Mouse (Mus musculus): Measurements from ENCODE around the gene Washc2.
"Not testable (repeated sequence)": the region's sequence is repeated elsewhere in the genome, so short reads cannot be mapped to it uniquely, and the experiment has no call there.

The Washc2 gene

DNA sequence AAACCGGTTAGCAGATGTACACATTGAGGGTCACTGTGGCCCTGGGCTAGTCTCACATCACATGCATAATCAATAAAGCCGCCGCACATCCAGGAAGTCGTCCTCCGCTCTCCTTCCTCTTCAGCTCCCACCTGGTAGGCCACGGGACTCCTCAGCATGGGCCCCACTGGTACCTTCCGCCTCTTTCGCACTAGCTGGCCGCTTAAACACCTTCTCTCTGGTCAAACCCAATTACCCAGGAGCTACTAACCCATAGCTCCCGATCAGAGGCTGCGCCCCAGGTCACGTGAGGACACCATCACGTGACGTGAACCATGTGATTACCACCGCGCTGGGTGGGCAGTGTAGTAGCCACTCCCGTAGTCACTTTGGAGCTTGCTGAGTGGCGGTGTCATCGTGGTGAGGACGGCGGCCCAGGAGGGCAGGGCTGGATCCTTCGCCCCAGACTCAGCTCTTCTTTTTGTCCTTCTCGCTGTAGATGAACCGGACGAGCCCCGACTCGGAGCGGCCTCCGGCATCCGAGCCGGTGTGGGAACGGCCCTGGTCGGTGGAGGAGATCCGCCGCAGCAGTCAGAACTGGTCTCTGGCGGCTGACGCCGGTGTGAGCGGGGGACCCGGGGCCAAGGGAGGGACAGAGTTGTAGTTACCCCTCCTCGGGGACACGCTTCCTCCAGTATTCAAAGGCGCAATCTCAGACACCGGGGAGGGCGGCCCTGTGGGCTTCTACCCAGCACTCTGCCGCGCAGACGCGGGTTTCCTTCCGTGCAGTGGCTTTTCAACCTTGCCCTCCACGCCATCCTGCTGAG is at the start of gene Washc2:
Washc2 (plus strand) TSS at position 310 of the 806 bp plus-strand sequence.
- peak; percentile 98 for DNase-seq

DNA sequence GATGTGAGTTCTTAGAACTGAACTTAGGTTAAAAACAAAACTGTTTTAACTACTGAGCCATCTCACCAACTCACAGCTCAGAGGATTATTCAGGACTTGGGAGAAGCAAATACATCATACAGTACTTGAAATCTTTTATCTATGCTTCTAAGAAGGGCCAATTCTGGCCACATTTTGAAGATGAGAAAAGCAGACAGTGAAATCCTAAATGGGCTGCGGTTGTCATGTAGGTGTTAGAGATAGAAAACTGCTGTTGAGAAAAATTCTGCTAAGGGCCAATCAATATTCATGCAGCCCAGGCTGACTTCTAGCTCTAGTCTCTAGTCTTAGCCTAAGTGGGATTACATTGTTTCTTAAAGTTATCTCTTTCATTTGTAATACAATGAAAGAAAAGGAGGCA is 41.5 kb upstream of the Washc2 start:
- no peak for DNase-seq

DNA sequence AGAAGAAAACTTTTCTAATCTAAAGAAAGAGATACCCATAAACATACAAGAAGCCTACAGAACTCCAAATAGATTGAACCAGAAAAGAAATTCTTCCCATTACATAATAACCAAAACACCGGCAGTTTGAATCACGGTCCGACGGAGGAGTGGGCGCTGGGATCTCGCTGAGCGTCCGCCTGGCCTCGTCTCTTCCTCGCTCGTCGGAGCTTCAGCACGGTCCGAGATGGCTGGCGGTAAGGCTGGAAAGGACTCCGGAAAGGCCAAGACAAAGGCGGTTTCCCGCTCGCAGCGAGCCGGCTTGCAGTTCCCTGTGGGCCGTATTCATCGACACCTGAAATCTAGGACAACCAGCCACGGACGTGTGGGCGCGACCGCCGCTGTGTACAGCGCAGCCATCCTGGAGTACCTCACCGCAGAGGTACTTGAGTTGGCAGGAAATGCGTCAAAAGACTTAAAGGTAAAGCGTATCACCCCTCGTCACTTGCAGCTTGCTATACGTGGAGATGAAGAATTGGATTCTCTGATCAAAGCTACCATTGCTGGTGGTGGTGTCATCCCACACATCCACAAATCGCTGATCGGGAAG is 34.2 kb upstream of the Washc2 start:
- DNase-seq, result not testable (repeated sequence)

DNA sequence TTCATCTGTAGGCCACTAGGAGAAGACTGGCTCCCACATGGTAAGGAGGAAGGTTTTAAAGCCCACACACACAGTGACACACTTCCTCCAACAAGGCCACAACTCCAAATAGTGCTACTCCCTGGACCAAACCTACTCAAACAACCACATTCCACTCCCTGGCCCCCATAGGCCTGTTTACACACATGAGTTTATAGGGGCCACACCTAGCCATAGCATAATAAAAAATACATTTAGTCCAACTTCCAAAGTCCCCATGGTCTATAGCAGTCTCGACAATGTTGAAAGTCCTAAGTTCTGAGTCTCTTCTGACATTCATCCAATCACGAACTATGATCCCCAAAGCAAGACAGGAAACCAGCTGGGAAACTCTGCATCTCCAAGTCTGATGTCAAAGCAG is 29.5 kb upstream of the Washc2 start:
- no peak for DNase-seq

DNA sequence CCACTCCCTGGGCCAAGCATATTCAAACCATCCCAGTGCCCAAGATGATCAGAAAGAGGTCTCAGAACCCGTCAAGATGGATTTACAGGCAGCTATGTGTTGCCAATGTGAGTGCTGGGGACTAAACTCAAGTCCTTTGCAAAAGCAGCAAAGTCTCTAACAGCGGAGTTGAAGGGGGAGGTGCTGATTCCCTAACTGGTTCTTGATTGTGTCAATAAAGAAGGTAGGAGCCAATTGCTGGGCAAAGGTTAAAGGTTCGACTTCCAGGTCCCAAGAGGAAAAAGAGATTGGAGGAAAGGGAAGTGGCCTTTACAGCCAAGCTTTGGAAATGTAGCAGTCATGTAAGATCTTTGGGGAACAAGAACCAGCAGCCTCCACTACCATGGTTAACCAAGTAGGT is 27.1 kb upstream of the Washc2 start:
- no peak for DNase-seq

DNA sequence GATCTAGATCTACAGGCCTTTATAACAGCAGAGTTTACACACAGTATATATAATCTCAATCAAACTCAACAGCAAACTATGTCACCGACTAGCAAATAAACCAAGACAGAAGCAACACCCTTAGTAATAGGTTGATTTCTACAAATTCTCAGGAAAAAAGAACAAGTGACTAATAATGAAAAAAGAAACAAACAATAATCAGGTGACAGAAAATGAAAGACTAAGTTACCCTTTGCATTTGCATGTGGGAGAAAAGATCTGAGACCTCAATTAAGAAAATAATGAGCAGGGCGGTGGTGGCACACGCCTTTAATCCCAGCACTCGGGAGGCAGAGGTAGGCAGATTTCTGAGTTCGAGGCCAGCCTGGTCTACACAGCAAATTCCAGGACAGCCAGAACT is 24.3 kb upstream of the Washc2 start:
- no peak for DNase-seq

DNA sequence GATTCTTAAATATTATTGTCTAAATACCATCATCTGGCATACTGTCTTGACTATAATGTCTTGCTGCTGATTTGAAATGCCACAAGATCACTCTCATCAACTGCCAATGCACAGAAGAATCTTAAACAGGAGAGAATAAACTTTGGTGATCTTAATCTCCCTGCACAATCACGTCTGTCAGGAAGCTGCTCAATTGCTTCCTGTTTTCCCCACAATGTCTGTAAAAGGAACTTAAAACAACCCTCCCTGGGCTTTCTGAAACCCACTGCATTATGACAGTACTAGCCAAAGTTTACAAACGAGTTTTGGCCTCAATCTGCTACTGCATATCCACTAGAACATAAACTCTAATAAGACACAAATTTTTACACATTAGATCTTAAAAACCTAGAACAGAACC is 21.4 kb upstream of the Washc2 start:
- DNase-seq, result no peak

DNA sequence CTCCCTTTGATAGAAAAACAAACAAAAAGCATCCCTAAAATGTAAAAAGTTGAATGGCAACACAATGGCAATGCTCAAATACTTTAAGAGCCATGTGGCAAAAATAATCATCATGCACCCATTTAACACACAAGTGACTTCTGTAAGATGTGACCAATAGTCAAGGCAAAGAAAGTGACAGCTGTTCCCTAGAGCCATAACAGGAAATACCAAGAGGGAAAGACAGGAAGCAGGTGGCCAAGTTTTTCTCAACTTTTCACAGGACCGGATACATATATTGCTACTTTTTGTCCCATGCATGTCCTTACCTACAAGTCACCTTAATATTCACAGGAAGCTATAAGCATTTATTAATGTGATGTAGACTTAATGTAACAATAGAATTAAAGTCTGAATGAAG is 18.4 kb upstream of the Washc2 start:
- DNase-seq, result no peak

DNA sequence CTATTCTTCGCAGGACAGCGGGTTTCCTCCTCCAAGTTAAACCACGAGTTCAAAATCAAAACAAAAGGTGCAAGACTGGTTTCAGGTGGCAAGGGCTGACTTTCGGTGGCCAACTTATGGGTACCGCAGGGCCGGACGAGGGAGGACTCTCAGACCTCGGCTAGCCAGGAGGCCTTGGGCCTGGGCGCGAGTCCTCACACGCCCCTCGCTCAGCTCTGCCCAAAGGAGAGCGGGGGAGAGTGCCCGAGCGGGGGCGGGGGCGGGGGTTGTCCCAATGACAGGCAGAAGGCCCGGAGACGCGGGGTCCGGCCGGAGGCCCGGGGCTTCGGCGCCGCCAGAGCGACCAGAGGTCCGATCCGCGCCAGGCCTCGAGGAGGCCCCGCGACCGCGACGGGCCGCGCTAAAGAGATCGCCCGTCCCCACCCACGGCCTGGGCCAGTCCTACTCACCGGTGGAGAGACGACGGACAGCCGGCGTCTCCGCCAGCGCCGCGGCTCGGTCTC is 15.0 kb upstream of the Washc2 start:
- DNase-seq, result no peak

DNA sequence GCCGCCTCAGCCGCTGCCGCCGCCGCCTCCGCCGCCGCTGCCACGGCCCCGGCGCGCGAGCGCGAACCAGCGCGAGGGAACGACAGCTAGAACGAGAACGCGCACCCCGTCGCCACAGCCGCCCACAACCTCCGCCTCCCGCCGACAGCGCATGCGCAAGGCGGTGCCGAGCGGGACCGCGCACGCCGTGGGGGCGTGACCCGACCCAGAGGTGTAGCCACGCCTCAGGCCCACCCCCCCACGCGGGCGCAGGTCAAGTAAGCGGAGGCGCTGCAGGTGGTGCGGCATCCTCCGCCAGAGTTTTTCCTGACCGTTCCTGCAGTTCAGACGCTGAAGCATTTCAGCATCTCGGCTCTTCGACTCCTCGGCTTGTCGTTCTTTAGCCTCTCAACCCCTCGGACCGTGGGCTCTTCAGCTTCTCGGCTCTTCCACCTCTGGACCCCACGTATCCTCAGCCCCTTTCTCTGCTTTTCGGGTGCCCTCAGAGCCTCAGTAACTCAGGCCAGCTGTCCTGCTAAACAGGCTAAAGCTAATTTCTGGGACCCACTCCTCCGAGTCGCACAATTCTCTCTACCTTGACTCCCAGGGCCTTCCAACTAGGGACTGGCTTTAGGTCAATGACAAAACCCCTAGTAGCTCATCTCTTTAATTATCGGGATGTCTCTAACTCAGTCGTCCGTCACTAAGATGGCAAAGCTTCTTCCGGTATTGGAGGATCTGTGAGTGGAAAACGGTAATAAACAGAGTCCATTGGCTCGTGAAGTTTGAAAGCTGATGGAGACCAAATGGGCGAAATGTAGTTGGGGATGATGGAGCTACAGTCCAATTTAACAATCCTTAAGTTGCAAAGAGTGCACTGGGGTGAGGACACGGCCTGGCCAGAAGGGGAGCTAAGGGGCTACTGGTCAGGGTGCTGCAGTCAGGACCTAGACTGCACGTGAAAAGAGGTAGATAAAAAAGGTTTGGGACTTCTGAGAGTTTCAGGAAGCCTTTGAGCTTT is 14.1 kb upstream of the Washc2 start, which contains the start of gene Tmcc1:
Tmcc1 (minus strand) TSS at position 93 of the 1,000 bp plus-strand sequence.
- DNase-seq, result peak; percentile 97

DNA sequence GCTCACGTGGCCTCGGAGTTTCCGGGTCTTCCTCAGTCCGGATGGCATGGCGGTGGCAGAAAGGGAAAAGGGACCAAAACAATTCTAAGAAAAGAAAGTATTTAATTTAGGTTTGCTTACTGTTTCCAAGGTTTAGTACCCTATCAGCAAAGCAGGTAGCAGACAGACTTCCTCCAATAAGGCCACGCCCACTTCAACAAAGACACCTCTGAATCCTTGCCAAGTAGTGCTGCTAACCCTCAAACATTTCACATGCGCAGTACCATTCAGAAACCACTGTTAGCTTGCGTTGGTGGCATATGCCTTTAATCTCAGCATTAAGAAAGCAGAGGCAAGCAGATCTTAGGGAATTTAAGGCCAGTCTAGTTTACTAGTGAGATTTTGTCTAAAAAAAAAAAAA is 12.0 kb upstream of the Washc2 start:
- DNase-seq, result no peak

DNA sequence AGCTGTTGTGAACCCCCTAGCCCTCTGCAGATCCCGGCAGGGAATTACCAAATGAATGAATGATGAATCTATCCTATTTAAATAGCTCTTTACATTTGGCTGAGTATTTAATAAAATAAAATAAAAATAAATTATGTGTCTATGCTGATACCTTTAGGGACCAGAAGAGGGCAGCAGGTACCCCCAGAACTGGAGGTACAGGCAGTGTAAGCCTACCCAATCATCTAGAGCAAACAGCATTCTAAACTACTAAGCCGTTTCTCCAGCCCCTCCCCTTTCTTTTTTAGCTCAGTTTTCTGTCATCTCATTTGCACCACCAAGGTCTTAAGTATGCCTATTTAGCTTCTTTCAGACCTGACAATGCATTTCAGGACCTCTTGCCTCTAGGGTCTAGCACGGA is 9.7 kb upstream of the Washc2 start:
- peak; percentile 66 for DNase-seq

DNA sequence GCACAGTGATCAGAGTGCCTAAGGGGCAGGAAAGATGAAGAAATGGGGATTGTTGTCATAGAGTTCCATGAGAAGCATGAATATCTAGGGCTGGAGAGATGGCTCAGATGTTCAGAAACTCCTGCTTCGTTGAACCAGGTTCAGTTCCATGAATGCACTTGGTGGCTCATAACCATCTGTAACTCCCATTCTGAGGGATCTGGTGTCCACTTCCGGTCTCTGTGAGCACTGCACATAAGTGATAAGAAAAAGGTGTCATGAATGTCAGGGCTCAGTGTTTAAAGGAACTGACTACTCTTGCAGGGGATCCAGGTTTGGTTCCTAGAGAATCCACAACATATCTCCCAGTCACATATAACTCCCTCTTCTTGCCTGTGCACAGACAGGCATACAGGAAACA is 8.2 kb upstream of the Washc2 start:
- no peak for DNase-seq

DNA sequence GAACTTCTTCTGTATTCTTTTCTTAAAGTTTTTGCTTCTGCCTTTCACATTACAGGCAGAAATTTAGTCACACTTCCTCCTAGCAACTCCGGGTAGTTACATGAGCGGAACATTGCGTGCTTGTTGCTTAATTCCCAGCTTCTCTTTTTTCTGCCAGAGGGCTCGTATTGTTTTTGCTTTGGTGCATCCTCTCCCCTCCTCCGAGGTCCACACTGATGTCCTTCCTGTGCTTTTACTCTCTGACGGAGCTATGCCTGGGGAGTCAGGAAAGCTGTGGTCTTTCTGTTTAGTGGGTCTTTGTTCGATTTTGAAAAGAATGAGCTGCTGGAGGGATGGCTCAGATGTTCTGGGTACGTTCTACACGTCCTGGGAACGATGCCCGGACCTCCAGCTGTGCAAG is 19.9 kb downstream of the Washc2 start:
- no peak for DNase-seq

DNA sequence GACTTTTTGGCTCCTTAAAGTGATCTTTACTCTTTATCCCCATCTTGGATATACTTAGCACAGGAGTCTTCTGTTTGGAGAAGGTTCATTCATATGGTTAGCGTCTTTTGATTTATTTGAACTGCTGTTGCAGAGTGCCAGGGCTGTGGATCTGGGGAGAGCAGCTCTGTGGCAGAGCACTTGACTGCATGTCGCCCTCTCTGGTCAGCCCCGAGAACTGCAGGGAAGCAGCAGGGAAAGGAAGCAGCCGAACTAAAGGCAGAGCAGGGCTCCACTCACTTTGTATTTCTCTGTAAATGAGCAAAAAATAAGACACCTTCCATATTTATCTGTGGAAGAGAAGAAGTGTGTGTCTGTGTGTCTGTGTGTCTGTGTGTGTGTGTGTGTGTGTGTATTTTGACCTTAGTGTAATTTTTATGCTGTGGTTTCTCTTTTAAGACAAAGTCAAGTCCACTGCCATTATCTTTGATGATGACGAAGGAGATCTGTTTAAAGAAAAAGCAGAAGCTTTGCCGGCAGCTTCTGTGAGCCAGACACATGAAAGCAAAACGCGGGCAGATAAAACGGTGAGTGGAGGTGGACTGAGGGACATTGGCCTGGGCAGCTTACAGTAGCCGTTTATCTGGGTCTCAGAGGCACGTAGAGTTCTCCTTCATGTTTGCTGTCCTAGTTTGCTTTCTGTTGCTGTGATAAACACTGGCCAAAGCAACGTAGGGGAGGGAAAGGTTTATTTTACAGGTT is 21.1 kb downstream of the Washc2 start:
- peak; percentile 68 for DNase-seq

DNA sequence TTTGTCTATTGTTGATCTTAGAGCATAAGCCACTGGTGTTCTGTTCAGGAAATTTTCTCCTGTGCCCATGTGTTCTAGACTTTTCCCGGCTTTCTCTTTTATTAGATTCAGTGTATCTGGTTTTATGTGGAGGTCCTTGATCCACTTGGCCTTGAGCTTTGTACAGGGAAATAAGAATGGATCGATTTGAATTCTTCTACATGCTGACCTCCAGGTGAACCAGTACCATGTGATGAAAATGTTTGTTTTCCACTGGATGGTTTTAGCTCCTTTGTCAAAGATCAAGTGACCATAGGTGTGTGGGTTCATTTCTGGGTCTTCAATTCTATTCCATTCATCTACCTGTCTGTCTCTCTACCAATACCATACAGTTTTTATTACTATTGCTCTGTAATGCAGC is 27.0 kb downstream of the Washc2 start:
- not testable (repeated sequence) for DNase-seq

DNA sequence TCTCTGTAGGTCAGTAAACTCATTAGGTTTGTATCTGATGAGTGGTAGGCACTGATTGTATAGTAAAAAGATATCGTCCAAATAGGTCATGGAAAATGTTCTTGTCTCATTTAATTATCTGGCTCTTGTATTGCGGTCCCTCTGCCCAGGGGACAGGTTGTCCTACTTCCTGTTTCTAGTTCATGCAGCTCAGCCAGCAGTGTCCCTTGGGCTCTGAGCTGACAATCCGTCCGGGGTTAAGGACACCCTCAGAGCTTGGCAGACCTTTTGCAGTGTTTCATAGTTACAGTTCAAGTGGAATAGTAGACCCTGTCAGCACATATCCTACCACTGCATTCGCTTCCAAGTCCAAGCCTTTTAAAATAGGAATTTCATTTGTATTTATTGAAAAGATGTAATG is 27.5 kb downstream of the Washc2 start:
- no peak for DNase-seq

DNA sequence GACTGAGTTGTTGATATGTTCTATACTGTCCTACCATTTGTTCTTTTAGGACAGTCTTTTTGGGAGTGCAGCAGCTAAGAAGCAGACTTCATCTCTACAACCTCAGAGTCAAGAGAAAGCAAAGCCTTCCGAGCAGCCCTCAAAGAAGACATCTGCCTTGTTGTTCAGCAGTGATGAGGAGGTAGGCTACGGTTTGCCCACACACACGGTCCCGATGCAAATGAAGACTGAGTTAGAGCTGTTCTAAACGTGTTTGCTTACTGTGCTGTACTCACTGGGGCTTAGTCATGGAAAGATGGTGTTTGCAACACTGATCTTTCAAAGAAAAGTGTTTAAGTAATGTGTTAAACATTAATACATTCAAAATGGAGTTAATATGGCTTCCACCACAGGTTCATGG is 30.2 kb downstream of the Washc2 start:
- no peak for DNase-seq

DNA sequence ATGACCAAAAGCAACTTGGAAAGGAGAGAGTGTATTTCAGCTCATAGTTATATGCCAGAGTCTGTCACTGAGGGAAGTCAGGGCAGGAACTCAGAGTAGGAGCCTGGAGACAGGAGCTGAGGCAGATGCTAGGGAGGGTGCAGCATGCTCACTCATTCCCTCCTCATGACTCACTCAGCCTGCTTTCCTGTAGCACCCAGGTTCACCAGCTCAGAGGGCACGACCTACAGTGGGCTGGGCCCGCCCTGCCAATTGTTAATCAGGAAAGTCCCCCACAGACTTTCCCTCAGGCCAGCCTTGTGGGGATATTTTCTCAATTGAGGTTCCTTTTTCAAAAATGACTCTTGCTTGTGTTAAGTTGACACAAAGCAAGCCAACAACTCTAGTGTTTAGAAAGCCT is 32.5 kb downstream of the Washc2 start:
- no peak for DNase-seq

DNA sequence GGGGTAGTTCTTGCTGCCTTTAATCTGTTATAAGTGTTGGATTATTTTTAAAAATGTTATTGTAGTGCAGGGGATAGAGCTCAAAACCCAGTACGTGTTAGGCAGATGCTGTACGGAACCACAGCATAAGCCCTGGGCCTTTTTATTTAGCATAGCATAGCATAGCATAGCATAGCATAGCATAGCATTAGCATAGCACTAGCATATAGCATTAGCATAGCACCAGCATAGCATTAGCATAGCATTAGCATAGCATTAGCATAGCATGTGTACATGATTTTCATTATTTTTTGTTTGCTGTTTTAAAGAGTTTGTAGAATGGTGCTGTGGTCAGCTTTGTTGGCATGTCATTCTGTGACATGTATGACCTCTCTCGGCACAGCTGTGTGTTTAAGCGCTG is 51.8 kb downstream of the Washc2 start:
- no peak for DNase-seq

DNA sequence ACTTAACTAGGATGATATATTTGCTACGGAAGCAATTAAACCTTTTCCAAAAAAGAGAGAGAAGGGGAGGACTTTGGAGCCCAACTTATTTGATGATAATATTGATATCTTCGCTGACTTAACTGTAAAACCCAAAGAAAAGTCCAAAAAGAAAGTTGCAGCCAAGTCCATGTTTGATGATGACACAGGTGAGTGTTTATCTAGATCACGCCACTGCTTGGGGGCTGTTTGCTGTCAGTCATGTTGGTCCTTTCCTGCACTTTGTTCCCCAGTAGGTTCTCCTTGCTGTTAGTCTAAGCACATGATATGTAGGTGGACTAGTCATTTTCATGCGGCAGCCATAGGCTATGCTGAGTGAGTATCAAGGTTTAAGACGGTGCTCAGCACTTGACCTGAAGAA is 52.6 kb downstream of the Washc2 start:
- DNase-seq, result no peak

DNA sequence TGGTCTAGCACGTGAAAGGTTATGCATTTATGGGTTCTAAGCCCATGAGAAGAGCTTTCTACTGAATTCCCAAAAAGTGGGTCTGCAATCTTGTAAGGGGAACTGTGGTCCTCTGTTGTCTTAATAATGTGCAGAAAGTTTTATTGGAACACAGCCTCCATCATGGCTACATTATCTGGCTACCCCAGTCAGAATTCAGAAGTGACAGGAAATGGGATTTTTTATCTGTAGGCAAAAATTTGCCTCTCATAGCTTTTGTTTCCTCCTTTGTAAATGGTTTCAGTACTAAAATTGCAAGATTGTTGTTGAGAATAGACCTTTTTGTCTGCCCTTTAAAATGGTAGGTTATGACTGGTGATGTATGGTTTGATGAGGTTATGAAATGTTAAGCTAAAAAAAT is 55.0 kb downstream of the Washc2 start:
- no peak for DNase-seq

Data from retina, postnatal 1 day (tissue).